Mouse (Mus musculus): Measurements from ENCODE around the gene Lhfpl4.

The Lhfpl4 gene

GRCm38 (mm10) chr6:113168316-113168975 is 26.7 kb downstream of the Lhfpl4 start:
- DNase-seq, result no peak

- peak; percentile 60 to 70 for DNase-seq
Observed at GRCm38 (mm10) chr6:113166661-113167251, 28.4 kb downstream of the Lhfpl4 start.

GRCm38 (mm10) chr6:113163513-113163912 is 31.7 kb downstream of the Lhfpl4 start:
- DNase-seq, result no peak

GRCm38 (mm10) chr6:113161982-113162381 is 33.2 kb downstream of the Lhfpl4 start:
- peak; percentile 62 to 64 for DNase-seq

GRCm38 (mm10) chr6:113160106-113160505 is 35.1 kb downstream of the Lhfpl4 start:
- no peak for DNase-seq

GRCm38 (mm10) chr6:113156064-113156463 is 39.1 kb downstream of the Lhfpl4 start:
- no peak for DNase-seq

GRCm38 (mm10) chr6:113154886-113155285 is 40.3 kb downstream of the Lhfpl4 start:
- DNase-seq, result no peak

- DNase-seq, result no peak
Observed at GRCm38 (mm10) chr6:113154071-113154470, 41.1 kb downstream of the Lhfpl4 start.

GRCm38 (mm10) chr6:113145249-113145648 is 49.9 kb downstream of the Lhfpl4 start:
- no peak for DNase-seq

GRCm38 (mm10) chr6:113144764-113145163 is 50.4 kb downstream of the Lhfpl4 start:
- DNase-seq, result no peak

GRCm38 (mm10) chr6:113141389-113142094 is 53.6 kb downstream of the Lhfpl4 start:
- DNase-seq, result no peak

GRCm38 (mm10) chr6:113133360-113133759 is 61.8 kb downstream of the Lhfpl4 start:
- no peak for DNase-seq

GRCm38 (mm10) chr6:113120806-113121205 is 74.4 kb downstream of the Lhfpl4 start:
- no peak for DNase-seq
